Mouse (Mus musculus) lung, postnatal 36 days (tissue): Measurements from ENCODE around the gene A730071L15Rik.
A peak's percentile ranks its signal among the peaks of the same experiment; 100 is the strongest.

Experiments
- DNase-seq: peaks from one replicate; pipeline ENCODE4 v3.0.0; 2022; ENCODE audit warnings: mixed read lengths

A730071L15Rik gene

DNA sequence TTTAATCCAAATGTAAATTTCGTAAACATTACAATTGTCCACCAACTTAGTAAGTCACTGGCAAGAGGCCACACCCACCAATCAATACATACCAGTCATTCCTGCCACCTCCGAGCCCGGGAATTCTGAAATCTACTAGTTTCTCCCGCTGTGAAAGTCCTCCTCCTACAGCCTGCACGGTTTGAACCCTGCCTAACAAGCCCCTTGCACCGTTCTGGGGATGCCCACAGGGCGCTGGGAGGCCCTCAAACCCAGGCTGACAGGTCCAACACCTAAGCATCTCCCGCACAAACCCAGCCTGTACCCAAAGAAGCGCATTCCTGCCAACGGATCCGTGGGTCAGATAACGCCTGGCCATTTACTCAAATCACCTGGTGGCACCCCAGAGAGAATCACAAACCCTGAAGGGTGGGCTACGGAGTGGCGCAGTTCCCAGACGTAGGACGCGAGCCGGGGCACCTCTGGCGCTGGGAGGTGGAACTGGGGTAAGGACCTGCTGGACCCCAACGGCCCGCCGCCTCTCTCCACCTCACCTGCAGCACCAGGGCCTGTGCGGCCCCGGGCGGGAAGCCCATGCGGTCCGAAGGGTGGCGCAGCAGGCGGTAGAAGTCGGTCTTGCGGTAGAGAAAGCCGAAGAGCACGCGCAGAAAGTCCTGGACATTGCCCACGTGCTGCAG, at the start of gene A730071L15Rik:
A730071L15Rik (plus strand) TSS at position 620 of the 677 bp plus-strand sequence.
- no peak for DNase-seq

DNA sequence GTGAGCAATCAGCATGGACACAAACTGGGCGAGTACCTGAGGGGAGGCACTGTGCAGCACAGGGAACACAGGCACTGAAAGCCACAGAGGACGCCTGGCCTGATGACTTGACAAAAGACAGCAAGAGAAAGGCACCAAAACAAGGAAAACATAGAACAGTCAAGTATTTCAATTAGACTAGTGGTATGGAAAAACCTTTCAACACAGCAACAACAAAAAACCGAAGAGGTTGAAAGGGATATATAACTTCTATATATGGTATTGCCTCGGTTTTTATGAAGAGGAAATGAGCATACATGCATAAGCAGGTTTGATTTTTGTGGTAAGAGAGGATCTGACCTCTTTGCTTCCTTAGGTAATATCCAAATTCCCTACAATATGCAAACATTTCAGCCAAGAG, 47.0 kb upstream of the A730071L15Rik start:
- no peak for DNase-seq

DNA sequence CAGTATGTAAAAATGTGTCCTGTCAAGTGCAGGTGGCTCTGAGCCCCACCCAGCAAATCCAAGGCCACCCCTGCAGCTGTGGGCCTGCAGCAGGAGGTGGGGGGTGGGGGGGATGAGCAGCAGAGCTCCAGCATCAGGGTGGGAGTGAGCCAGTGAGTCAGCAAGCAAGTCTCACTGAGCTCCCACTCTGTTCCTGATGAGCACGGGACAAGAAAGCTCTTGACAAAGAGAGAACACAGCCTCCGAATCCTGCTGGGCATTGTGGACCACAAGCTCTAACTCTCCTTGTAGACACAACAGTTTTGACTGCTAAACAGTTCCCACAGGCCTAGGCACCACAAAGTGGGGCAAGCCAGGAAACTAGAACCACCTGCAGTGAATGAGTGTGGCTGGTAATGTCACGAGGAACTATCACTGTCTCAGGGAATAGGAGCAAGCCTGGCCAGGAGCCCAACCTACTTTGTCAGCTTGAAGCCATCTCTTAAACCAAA, 45.6 kb upstream of the A730071L15Rik start:
- DNase-seq, result no peak

DNA sequence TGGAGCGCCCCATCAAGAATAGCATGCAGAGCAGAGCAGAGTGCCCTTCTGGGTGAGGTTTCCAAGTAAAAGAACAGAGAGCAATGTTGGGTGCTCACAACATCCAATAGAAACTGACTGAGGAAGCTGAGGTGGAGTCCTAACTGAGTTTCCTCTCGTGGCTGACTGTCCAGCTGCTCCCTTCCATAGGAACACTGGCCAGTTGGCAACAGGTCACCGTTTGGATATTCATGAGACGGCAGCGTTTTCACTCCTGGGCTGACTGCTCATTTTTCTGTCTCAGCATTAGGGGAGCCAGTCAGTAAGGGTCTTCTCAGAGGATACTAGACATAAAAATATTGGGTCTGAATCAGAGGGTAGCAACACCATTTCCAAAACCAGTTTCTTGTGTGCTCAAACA, 43.2 kb upstream of the A730071L15Rik start:
- no peak for DNase-seq

DNA sequence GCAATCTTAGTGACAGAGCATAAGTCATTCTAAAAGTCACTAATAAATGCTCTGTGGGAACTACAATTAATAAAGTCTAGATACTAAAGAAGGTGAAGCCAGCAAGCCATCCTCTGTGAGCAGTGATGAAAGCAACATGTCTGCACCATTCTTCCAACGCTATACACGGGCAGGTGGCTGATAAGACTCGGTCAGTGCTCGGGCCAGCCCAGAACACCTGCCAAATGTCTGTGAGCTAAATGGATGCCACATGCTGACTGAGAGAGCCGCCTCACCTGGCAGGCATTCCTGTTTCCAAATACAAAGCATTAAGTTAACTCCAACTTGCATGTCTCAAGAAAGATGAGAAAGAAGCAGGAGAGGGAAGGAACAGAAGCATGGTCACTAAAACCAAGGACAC, 42.7 kb upstream of the A730071L15Rik start:
- no peak for DNase-seq

DNA sequence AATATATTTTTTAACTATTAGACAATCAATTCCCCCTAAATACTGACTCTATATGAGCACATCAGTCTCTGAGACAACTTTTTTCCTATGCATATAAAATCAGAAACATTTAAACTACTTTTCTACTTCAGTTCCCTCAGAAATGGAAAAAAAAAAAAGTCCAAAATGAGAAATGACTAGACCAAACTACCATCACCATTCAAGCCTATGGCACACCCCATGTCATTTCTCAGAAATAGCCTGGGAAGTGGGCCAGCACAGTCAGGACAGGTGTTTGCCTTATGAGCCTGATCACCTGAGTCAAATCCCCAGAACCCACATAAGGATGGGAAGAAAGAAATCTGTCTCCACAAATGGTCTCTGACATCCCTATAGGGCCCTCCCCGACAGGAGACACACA, 41.3 kb upstream of the A730071L15Rik start:
- DNase-seq, result no peak

DNA sequence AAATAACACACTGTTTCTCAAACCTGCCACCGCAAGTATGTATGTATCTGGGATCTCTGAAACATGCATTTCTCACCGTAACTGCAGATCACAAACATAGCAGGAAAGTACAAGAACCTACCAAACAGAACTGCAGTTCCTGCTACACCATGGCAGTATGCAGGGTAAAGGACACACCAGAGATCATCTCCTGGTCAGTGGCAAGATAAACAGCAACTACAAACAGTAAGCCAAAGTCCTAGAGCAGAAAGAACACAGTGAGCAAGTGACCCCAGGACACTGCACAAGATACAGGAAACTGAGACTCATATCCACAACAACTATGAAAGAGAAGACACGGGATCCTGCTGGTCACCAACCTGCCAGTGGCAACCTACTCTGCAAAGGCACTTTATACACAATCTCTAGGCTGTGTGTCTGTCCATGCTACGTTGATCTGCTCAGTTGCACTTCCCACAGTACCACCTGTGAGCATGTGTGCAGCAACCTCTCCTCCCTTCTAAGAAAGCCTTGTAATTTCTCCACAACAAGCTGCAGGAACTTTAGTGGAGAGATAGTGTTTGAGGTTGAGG, 40.0 kb upstream of the A730071L15Rik start:
- no peak for DNase-seq

DNA sequence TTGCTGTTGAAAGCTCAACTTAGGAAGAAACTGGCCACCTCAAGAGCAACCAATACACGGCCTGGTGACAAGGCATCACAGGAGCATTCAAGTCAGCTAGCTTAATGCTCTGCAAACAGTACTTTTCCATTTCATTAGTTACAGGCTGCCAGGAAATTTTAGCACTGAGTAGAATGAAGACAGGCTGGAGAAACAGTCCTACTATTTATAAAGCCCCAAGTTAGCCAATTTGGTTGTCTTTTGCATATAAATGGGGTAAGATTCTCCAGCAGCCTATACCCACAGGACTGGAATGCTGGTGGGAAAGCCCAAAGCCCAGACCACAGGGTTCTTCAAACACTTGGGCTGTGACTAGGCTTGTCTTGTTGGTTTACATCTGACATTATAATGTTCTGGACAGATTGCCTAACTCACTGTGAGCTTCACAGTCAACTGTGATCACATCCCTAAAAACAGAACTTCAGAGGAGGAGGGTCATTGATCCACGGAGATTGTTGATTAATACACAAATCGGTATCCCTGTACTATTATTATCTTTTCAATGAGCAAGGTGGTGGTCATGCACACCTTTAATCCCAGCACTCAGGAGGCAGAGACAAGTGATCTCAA, 39.1 kb upstream of the A730071L15Rik start:
- no peak for DNase-seq

DNA sequence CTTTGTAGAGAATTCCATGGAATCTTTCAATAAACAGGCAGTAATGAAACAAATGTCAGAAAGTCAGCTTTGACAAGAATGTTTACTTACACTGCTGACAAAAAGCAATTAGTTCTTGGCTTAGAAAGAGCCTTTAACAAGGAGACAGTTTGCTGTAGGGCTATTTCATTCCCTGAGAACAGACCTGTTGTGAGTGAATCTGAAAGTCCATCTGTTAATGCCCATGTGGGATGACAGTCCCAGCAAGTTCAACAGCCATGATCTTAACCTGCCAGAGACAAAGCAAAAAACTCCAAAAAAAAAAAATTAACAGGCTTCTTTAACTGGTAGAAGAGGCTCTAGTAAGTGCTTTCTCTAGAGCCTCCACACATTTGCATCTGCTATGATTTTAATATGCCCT, 38.3 kb upstream of the A730071L15Rik start:
- DNase-seq, result no peak

DNA sequence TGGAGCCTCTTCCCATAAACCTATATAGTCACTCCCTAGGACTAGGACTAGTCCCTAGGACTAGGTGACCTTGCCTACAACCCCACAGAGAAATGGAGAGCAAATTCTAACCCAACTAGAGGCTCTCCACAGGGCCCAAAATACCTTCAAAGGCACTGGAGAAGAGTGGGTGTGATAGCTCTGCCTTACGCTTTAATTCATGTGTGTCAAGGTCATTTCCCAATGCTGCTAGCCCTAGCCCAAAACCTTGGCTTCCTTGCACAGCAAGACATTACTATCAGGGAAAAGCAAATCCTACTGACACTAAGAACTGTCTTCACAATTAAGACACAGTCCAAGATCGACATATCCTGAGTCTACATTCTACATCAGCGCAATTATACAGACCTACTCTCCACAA, 36.8 kb upstream of the A730071L15Rik start:
- DNase-seq, result no peak

DNA sequence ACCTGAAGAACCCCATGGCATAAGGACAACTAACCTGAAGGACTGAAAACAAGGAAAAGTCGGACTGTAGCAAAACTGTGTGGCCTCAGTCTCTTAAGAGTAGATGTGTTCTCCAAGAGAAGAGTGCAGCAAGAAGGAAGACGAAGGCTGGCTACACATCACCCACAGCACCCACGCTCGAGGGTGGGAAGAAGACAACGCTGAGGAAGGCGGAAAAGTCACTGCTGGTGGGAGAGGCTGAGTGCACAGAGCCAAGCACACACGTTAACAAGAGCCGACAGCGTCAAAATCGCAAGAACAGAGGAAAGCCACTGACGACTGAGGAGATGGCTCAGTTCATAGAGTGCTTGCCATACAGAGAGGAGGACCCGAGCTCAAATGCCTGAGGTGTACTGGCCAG, 36.1 kb upstream of the A730071L15Rik start:
- no peak for DNase-seq

DNA sequence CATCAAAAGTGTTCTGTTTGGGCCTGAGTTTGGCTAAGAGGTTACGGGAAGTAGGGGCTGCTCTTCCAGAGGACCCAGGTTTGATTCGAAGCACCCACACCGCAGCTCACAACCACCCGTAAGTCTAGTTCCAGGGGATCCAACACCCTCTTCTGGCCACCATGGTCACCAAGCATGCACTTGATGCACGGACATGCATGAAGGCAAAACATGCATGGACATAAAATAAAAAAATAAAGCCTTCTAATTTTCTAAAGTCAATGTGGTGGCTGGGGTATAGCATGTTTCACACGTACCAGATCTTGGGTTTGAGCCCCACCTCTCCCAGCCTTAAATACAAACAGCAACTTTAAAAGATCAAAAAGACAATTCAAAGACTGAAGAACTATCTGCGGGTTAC, 35.0 kb upstream of the A730071L15Rik start:
- no peak for DNase-seq

DNA sequence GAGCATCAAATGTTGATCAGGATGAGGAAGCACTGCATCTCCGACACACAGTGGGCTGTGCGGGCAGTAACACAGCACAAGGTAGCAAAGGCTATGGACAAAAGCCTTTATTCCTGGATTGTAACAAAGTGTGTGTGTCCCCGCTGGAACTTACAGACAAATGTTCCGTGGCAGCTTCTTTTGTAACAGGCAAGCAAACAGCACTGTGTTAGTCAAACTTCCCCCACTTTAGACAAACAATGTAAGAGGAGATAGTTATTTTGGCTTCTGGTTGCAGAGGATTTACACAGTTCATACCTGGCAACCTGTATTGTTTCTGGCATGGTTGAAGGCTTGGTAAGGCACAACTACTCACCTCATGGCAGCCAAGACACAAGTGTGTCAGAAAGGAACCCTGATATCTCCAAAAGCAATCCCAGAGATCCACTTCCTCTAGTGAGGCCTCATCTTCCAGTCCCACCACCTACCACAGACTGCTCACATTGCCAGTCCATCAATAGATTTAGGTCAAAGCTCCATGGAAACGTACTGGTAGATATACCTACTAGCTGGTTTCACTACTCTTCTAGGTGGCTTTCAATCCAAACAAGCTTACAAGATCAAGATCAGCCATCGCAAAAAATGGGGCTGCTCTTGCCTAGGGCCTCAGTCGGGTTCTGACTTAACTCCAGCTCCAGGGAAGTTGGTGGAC, 34.3 kb upstream of the A730071L15Rik start:
- no peak for DNase-seq

DNA sequence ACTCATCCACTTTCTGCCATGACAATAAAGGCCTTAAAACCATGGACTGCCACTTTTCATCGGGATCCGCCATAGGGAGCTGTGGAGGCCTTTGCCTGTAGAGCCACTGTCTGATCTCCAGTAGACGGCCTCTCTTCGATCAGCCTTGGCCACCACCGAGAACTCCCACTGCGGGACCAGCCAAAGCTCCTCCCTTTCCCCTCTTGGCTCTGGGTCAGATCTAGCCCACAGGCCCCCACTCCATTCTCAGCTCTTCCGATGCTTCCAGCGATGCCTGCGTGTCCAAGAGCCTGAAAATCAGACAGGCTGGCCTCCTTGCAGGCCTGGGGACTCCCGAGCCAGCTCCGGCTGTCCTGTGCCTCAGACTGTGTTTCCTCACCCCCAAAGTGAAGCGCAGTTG, 33.5 kb upstream of the A730071L15Rik start:
- no peak for DNase-seq

DNA sequence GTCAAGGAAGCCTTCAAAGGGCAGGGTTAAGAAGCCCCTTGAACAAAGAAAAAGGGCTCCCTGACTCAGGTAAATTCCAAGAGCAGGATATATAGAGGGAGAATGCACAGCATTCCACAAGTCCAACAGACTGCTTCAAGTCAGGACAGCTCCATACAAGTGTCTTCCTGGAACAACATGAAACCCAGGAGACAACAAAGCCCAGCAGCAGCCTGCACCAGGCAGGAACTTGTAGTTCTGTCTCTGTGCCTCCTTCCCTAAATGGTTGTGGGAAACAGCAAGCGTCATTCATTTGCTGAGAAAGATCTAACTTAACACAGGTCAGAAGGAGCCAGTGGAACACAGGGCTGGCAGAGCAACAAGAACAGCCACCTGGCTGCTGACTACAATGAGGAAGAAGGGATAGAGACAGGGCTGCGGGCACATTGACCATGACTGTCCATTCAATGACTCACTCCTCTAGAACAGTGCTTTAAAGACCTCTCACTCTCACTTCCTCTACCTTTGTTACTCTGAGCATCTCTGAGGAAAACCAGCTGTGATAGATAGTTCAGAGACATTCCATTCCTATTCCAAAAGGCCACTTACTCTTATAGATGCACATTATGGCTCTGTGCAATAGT, 30.7 kb upstream of the A730071L15Rik start:
- DNase-seq, result peak; percentile 16

DNA sequence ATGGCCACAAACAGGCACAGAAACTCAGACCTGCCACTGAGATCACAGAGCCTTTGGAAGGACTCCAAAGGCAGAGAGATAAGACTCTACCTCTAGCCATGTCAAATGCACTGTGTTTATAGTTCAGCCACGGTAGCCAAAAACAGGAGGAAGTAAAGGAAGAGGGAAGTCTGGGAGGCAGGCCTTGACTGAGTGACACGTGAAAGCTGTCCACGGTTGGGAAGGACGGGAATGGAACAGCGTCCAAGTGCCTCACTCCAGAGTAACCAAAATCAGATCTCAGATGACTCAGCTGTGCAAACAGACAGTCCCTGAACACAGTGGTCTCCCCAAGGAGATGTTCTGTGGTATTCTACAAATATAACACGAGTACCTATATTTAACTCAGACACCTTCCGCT, 25.1 kb upstream of the A730071L15Rik start:
- DNase-seq, result peak; percentile 62

DNA sequence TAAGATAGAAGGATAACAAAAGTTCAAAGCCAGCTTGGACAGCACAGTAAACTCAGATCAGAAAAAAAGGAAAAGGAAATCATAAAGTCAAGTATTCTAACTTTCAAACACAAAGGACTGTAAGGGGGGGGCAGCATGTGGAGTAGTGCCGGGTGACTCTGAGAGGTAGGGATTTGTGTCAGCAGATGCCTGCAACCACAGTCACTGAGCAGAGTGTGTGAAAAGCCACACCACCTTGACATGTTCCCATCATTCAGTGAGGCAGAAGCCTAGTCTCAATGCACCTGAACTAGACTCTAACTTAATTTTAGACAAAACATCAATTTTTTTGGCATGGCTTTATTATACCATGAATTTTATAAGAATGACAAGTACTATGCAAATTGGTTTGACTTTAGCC, 24.3 kb upstream of the A730071L15Rik start:
- no peak for DNase-seq

DNA sequence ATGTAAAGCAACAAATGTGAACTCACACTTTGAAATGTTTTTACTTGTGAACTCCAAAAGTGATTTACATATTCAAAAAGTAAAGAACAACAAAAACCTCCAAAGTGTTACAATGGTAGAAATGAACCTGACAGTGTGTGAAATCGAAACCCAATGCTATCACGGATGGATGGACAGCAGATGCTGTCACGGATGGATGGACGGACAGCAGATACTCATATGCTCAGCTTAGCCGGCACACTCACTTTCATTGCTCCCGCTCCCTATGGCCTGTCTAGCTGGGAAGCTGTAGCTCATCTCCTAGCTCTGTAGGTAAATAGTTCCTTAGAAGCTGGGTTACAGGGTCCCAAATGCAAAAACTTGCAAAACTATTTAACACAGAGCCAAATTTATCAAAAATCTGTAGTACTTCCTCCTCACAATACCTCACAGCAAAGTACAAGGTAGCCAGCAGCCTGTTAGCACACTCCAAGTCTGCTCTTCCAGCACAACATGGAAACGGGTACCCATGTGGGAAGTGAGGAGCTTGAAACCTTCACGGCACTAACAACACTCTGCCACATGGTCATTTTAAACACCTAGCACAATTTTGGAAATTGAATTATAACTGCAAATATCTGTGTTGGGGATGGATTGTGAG, 21.9 kb upstream of the A730071L15Rik start:
- DNase-seq, result no peak

DNA sequence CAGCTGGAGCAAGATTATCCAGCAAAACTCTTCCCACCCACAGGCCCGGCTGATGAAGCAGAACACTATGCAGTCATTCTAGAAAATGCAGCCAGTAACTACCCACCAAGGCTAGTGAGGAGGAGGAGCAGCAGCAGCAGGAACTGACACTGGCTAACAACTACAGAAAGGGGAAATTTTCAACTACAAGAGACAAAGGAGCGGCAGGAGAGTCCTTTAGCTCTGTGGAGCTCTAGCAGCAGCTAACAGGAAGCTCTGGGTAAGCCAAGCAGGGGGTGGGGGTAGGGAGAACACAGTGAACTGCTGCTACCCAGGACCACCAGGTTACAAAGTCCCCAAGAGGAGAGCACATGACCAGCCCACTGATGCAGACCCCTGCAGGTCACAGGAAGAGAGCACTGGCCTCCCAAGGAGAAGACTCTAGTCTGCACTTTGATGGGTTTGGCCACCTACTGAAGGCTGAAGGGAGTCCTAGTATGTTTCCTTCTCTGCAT, 21.1 kb upstream of the A730071L15Rik start:
- peak; percentile 25 for DNase-seq

DNA sequence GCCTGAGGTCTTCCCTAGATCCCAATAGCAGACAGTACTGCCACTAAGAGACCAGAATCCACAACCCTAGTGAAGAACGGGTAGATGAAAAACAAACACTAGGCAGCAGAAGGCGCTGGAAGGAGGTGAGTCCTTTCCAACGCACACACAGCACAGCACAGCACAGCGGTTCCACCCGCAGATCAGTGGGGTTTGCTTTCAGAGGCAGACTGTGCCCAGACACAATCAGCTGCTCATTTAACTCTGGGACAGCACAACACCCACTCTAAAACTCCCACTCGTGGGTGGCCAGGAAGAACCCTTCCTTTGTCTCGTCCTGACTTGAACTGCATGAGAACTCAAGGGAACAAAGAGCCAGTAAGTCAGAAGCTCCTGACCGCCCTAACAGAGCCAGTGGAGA, 20.6 kb upstream of the A730071L15Rik start:
- DNase-seq, result no peak

DNA sequence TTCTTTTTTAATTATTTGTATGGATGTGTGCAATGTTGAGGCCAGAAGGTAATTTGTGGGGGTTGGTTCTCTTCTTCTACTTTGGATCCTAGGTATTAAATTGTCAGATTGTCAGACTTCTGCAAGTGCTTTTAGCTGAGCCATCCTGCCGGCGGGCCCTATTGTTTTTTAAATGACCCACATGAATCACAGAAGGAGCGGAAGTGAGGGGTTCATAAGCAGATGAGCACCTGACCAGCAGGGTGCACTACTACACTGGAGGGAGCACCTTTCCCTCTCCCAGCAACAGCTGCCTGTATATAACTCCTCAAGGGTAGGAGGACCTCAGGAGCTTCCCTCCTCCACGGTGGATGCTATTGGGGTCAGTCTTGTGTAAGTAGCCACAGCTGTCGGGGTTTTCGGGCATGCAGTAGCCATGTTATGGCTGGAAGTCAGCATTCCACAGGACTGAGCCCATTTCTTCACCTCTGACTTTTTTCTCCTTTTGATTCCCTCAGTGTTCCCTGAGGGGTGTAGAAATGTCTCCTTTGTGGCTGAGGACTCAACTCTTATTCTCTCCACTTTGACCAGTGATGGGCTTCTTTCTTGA, 18.9 kb upstream of the A730071L15Rik start:
- no peak for DNase-seq

DNA sequence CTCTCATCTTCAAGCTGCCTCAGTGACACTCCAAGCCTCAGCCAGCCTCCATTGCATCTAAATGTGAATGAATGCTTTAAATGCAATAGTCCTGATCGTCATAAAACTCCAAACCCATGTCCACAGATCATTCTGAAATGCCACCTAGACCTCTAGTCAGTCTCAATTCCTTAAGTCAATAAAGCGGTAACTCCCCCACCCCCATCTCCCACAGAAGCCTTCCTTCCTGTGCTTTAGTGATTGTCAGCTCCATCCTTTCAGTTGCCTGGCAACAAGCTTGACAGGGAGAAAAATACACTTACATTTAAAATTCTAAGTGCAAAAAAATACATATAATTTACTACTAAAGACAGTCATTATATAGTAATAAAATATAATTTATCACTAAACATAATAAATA, 16.6 kb upstream of the A730071L15Rik start:
- peak; percentile 21 for DNase-seq
